Mouse (Mus musculus) embryo, embryonic 9.5 days (tissue): ENCODE measurements around the gene A930017K11Rik.

Source experiments
- DNase-seq: peaks from one replicate; pipeline ENCODE4 v3.0.0-alpha.2; 2017; ENCODE audit errors: extremely low spot score

Gene A930017K11Rik

DNA sequence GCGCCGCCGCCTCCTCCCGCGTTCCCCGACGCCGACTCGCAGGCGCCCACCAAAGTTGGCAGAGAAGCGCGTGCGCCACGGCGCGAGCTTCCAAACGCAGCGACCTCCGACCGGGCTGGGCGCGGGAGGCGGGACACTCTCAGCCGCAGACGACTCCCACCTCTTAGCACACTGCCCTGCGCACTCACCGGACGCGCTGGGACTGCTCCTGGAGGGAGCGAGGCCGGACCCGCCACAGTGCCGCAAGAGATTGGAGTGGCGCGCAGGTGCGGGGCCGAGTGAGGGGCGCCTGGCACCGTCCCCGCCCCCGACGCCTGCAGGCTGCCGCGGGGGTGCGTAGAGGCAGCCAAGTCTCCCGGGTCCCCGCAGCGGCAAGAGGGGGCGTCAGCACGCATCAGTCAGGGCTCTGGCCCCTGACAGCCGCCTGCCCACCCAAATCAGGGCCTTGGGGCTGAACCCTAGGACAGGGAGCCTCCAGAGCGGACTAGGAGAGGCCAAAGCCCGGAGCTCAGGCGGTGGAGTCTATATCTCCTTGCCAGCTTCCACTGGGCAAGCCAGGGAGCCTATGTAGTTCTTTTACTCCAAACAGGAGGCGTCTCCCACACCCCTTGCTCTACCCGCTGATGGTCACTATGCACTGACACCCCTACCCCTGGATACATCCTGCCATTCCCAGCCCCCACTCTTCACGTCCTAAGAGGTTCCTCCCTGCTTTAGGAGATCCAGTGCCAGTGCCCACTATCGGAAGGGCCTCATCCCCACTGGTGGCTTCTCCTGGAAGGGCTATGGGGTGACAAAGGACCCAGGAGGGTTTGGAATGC lies at the start of gene A930017K11Rik:
A930017K11Rik (minus strand) TSS at position 763 of the 821 bp plus-strand sequence.
- no peak for DNase-seq

DNA sequence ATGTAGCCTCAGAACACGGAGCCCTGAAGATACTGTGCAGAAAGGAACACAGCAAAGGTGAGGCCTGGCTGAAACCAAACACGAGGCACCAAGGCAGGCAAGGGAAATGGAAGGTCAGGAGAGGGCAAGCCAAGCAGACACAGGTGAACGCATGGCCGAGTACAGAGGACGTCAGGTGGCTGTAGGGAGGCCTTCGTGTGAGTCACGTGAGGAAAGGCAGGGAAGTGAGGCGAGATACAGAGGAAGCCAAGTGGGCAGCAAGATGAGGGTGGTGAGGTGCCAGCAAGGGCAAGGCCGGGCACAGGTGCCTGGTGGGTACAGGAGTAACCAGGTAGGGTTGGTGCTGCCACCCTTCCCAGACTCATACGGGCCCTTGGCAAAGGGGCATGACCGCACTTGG lies 46.1 kb upstream of the A930017K11Rik start:
- no peak for DNase-seq

DNA sequence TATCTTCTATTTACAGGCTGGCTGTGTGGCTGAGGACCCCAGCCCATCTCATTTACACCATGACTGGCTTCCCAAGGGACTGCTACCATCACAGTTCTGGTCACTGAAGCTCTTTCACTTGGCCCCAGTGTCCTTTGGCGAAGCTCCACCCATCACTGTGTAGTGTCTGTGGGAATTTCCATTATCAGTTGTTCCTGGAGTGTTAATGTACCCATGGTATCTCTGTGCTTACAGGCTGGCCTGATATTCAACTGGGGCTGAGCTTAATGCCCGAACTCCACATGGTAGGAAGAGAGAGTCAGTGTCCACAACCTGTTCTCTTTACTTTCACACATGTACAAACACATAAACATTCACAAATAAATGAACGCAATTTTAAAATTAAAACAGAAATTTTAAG lies 41.1 kb upstream of the A930017K11Rik start:
- no peak for DNase-seq

DNA sequence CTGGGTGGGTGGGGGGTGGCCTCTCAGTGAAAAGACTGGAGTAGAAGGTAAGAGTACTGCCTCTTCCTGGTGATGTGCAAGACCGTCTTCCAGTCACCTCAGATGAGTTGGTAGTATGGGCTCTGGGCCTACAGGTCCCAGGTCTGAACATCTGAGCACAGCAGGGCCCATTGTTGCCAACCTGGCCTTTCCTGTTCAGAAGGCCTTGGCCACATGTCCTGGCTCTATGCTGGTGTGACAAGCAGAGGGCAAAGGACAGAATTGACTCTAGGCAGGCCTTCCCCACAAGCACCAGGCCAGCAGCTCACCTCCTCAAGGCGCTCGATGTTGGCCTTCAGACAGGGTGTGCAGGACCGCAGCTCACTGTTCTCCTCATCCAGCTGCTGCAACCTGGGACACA lies 39.9 kb upstream of the A930017K11Rik start:
- no peak for DNase-seq

DNA sequence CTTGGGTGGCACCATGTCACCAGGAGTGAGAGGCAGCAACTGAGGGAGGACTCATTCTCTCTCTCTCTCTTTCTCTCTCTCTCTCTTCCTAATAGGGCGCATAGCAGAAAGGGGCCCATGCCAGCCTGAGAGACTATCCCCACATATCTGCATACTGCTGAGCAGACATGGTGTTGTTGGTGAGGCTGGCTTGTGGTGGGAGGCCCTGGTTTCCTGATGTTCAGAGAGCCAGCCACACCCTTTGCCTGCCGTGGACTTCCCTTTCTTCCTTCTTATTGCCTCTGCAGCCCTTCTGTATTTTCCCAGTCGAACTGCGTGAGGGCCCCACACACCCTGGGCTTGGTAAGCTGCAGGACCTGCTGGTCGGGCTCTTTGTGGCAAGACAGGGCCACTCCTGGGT lies 38.0 kb upstream of the A930017K11Rik start:
- no peak for DNase-seq

DNA sequence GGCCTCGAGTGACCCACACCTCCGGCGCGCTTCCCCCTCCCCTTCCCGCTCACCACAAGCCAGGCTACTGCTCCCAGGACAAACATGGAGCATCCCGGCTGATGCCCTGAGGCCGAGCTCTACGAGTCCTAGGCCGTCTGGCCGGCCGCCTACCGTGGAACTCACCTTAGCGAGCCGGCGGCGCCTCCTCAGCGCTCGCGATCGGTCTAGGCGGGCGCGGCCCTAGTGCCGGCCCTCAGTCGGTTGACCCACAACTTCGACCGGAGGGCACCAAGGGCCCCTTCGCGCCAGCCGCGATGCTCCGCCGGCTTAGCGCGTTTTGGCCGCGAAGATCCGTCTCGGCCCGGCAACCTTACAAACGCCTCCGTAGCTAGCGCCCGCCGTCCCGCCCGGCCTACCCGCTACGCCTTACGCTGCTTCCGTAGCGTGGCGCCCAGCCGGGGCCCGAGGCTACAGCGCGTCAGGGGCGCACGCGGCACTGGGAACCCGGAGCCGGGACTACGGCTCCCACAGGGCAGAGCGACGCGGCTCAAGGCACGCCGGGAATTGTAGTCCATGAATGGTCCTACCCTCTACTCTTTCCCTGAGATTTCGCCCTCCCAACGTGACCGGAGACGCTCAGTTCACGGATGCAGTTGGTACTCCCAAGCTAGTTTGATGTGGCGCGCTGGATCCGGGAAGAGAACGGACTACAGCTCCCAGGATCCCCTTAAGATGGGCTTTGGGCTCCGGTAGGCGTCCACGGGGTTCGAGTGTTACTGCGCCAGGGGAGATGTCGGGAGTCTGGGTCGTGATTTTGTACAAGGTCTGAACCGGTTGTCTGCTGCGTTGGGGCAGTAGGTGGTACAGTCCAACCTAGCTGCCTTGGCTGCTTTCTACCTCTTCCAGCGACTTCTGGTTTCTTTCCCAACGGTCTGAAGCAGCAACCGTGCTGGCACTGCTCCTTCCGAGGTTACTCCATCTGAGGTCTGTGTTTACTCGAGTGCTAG lies 33.2 kb upstream of the A930017K11Rik start, which contains the start of gene Capn15:
Capn15 (minus strand) TSS at position 491 of the 989 bp plus-strand sequence.
- peak; percentile 92 for DNase-seq

DNA sequence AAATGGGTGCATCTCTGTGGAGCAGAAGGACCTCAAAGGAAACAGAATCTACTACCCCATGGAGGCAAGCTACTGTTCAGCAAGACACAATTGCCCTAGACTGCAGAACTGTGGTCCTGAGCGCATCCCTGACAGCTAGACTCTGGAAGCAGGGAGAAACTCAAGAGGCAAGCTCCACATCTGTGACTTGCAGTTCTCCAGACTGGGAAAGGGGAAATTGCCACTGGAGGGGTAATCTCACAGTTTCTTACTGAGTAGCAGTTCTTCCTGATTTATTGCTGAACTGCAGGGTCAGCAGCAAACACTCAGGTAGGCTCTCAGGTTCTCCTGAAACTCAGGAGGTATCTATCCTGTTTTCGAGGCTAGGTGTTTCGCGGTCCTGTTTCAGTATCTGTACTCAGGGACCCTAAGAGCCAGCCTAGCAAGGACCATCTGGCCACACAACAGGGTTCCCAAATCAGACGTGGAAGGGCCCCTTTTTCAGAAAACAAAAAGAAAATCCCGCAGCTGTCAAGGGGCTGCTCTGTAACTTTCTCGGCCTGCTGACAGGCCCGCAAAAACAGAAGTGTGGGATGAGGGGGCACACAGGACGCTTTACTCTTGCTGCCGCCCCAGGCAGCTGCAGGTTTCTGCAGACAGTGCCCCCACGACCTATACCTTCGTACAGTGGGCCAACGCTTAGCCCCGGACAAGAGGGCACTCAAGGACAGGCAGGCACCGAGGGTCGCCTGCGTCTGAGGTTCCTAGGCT lies 32.4 kb upstream of the A930017K11Rik start:
- no peak for DNase-seq

DNA sequence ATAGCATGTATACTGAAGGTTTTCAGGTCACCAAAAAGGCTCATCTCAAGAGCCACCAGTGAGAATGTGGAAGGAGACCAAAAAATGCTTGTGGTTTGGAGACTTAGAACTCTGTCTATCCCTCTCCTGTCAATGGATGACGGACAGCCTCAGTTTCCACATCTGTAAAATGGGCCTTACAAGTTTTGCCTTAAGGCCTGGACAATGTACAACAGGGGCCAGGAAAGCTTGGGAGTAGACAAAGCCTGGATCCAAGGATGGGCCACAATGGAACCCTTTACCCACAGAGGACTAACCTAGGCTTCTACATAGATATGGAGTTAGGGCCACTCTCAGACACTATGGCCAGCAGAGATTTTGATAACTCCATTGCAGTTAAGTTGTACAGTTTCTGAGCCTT lies 31.7 kb upstream of the A930017K11Rik start:
- DNase-seq = no peak

DNA sequence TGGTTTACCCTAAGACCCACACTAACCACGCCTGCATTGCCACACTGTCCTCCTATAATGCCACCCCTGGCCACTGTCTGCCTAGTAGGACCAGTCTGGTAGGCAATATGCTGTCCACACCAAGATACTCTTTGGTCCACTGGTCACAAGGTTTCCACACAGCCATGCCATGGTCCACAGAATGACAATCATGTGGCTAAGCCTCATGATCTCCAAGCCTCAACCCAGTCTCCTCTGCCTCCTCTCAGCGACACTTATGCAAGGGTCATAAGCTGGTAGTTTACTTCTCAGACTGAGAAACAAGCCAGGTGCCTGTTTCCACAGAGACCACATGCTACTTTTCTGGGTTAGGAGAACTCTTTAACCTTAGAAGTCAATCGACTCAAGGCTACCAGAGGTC lies 30.5 kb upstream of the A930017K11Rik start:
- DNase-seq = no peak

DNA sequence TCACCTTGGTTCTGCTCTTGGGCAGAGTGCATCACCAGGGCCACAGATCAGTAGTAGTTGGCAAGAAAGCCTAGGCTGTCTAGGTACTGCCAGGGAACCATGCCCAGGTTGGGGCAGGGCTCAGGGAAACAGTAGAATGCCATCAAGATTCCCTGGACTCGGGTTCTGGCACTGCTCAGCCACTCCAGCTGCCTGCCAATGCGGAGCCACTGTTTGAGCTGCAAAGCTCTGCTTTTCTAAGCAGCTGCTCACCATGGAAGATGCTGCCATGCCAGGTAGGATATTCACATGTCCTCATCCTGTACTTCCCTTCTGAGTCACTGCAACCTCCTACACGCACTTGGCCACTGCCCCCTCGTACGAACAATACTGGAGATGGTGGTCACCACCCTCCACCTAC lies 28.5 kb upstream of the A930017K11Rik start:
- no peak for DNase-seq

DNA sequence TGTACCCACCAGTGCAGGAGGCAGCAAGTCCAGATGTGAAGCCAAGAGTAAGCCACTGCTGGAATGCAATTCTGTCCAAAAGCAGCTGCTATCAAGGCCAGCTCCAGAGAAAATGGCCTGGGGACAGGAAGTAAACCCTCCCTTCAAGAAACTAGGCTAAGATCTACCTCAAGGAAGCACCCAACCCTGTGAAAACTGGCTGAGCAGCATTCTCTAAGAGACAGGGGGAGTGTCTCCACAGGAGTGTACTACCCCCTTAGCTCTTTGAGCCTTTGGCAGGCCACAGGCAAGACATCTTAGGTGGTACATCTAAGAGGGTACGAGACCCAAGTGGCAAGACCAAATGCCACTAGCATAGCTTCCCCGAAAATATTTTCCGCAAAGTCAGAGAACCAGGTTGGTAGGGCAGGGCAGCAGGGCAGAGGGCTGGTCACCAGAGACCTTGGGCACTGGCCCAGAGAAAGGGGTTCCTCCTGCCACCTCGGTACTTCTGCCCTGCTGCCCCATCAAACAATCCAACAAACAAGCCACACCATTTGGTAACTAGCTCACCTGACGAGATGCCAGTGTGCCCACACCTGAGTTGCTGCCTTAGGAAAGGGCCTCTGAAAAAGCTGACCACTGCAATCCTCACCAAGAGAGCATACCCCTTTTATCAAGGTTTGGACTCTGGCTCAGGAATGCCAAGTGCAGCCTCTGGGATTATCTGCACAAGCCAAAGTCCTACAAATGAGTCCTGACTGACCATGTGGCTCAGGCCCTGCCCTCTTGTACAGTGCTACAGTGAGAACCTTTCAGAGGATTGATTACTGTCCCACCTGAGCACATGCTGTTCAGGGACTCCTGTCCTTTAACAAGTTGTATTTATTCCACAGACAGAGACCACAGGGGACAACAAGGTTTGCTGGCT lies 27.7 kb upstream of the A930017K11Rik start:
- DNase-seq = no peak

DNA sequence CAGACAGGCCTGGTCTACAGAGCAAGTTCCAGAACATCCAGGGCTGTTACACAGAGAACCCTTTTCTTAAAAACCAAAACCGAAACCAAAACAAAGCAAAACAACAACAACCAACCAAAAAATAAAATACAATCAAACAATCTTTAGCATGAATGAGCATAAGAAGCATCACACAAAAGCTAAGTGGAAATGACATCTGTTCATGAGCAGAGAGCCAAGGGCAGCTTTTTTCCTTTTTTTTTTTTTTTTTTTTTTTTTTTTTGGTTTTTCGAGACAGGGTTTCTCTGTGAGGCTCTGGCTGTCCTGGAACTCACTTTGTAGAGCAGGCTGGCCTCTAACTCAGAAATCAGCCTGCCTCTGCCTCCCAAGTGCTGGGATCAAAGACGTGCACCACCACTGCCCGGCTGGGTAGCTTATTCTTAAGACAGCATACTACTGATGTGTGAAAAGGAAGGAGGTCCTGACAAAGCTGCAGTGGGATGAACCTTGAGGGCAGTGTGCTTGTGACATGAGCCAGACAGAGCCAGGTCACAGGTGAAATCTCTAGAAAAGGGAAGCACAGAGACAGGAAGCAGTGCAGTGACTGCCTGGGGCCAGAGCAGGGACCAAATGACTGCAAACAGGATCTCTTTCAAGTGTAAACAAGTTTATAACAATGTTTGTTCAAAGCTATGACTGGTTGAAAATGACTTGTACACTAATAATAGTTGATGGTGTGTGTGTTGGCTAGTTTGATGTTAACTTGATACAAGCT lies 18.8 kb upstream of the A930017K11Rik start:
- DNase-seq = no peak

DNA sequence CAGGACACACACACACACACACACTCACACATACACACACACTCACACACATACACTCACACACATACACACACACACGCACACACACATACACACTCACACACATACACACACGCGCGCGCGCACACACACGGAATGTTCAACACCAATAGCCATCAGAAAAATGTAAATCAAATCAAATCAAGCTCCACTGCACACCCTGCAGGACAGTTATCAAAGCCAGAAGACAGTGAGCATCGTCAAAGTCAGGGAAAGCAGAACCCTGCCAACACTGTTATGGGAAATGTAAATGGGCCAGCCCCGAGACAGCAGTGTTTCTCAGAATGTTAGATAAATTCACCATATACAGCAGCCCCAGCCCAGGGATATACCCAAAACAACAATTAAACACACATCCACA lies 18.1 kb upstream of the A930017K11Rik start:
- no peak for DNase-seq

DNA sequence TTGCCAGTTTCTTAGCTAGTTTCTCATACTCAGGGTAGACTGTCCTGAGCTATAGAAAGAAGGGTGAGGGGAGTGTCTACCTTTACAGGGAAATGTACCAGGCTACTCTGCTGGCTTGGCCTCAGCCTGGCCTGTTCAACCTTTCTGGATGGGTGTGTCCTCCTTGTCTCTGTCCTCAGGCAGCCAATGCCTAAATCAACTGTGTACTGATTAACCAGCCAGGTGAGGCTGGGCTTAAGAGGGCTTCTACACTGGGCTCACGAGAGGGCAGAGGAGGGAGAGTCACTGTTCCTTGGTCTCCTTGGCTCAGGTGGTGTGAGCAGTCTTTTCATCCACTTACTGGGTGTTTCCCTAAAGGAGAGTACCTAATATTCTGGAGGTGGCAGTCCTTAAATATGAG lies 15.8 kb upstream of the A930017K11Rik start:
- DNase-seq = no peak

DNA sequence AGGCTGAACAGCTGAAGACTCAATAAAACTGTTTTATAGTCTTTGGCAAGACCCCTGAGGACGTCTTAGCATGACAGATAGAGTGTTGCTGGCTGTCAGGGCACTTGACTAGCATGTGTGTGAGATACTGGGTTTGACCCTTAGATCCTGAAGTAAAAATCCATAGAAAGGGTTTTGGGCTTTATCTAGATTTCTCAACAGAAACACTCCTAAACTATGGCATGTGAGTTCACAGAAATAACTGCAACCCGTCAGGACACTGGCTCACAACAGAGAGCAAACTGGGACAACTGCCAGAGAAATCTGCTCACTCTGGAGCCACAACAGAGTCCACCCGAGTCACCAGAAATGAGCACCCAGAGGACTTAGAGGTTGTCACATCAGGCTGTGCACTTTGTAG lies 15.3 kb upstream of the A930017K11Rik start:
- no peak for DNase-seq

DNA sequence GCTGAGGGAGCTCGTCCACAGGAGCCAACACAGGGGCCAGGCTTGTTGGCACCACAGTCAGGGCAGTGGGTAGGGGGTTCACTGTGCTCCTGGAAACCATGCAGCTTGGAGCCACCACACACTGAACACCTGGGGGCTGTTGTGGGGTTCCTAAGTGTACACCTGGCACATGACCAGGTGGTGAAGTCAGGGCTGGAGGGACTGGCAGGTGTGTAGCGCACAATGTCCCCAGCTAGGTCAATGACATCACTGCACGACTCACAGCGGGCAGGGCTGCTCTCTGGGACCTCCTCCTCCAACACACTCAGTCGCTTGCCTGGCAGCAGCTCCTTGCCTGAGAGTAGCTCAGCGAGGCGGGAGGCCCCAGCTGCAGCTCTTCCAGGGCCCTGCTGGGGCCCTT lies 11.9 kb upstream of the A930017K11Rik start:
- DNase-seq = no peak

DNA sequence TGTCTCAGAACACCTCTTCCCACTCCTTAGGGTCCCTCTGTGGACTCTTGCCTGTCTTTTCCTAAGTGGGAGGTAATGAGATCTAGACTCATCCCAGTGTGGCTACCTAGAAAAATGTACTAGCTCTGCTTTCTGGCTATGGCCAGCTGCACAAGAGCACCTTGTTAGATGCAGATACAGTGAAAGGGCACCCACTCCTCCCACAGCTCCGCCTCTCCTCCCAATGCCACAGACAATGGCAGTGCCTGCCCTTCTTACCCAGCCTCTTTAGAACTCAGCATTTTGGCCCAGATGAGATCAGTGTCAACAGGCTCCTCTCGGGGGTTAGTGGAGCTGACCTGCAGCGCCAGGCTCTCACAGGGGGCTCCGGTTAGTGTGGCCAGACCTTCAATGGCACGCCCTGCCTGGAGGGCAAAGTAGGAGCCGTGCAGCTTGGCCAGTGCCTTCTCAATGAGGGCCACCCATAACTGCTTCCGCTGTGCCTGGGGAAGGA lies 10.1 kb upstream of the A930017K11Rik start:
- no peak for DNase-seq

DNA sequence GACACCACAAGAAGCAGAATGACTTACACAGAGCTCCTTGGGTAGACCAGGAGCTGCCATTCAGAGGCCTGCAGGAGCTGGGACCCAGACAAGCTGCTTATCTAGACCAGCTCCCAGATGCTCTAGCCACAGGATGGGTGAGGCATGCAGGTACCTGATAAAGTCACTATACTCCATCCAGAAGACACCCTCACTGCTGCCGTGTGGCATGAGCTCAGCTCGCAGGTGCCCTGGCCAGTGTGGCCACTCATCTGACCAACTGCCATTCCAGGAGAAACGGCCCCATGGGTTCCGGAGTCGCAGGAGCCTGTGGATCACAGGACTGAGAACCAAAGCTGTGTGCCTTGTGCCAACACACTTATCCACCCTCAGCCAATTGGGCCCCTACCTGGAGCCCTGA lies 9.2 kb upstream of the A930017K11Rik start:
- DNase-seq = no peak

DNA sequence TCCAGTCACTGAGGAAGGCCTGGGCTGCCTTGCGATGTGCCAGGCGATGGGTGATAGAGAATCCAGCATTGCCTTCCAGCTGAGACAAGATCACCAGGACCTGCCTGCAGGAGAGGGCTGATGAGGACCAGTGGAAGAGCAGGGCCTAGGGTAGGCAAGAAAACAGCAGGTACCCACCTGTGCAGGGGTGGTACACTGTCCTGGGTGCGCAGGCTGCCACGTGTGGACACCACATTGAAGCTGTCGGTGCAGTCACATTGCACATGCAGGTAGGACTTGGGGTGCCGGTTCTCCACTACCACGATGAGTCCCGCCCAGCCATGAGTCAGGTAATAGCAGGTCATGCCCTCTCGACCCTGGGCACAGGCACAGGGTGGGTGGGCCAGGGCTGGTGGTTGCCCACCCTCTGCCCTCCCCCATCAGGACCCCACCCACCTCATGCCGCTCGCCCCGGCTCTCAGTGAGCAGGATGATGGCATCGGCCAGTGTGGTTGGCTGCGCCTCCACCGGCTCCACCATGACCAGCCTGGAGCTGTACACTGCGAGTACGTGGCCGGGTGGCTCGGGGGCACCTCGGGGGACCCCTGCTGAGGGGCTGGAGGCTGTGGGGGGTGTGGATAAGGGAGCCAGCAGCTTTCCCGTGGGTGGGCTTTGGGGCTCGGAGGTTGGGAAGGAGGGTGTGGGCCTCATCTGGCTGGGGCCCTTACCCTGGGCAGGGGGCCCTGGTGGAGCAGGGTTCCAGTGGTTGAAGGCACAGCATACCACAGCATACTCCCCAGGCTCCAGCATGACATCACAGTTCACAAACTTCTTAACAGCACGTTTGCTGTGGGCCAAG lies 7.5 kb upstream of the A930017K11Rik start:
- DNase-seq = no peak
